ENCODE assay signal across 8 mouse cellular contexts in genomic region chr17:23829064-23829619, GRCm38 (mm10). TPM values are rescaled to one million over a fixed set of nuclear protein-coding genes. Genes with fewer than 3 reads are reported as not detected.
DNase-seq lines count a peak whose midpoint lies in the region; ATAC-seq lines count a peak whose summit lies in the region.

Elob (minus strand) TSS chr17:23829136.

- H3K27ac ChIP-seq in hindbrain, embryonic 16.5 days (ENCODE audit: low read depth, low read length) = peak within 1 kb of the TSS; percentile 90
- H3K27ac ChIP-seq in macrophage = peak within 1 kb of the TSS; percentile 80

- peaks cover 8% of the 10 kb centered on the region for H3K27me3 ChIP-seq in hindbrain, embryonic 16.5 days (replicated peaks; ENCODE audit: control insufficient read depth, insufficient read depth, low read length)

- H3K9me3 ChIP-seq in hindbrain, embryonic 16.5 days (ENCODE audit: control insufficient read depth, low read length) = no peaks in the 10 kb centered on the region

- under 1% methylated on average over 21 of the region's 42 CpGs for WGBS in hindbrain, embryonic 16.5 days
- WGBS in macrophage (ENCODE audit: missing documents) = under 1% methylated on average over 25 of the region's 42 CpGs

- peak within 1 kb of the TSS; percentile 84 for H3K4me2 ChIP-seq in hindbrain, embryonic 16.5 days (ENCODE audit: low read length)

- peaks cover 28% of the 10 kb centered on the region for H3K79me2 ChIP-seq in macrophage (ENCODE audit: inconsistent target)

- peaks cover 14% of the 10 kb centered on the region for H3K4me1 ChIP-seq in hindbrain, embryonic 16.5 days (ENCODE audit: control insufficient read depth, insufficient read depth, low read depth, low read length)

- peak within 1 kb of the TSS; percentile 79 for H3K4me3 ChIP-seq in hindbrain, embryonic 16.5 days (ENCODE audit: low read length)
- peak within 1 kb of the TSS; percentile 78 for H3K4me3 ChIP-seq in macrophage (ENCODE audit: inconsistent target)

- ATAC-seq in hindbrain, embryonic 16.5 days = peak; percentile 97

- H3K36me3 ChIP-seq in hindbrain, embryonic 16.5 days (ENCODE audit: control insufficient read depth, insufficient read depth, low read length) = peaks cover 16% of the 10 kb centered on the region
- H3K36me3 ChIP-seq in macrophage (ENCODE audit: inconsistent target) = peaks cover 8% of the 10 kb centered on the region

- DNase-seq in T-cell, adult 2 months (ENCODE audit: low spot score) = peak; percentile 85
- peak; percentile 86 to 88 for DNase-seq in cerebellum, postnatal 36 days
- DNase-seq in gastrocnemius, adult 18-20 months (ENCODE audit: low spot score) = peak; percentile 79
- peak; percentile 81 to 86 for DNase-seq in left cerebral cortex, adult 18-20 months (ENCODE audit: low spot score in 2 of 2)
- peak; percentile 87 for DNase-seq in right cerebral cortex, adult 18-20 months
- peak; percentile 69 for DNase-seq in urinary bladder, postnatal 25 days (ENCODE audit: low spot score)

- peak within 1 kb of the TSS; percentile 75 for H3K9ac ChIP-seq in hindbrain, embryonic 16.5 days (ENCODE audit: low read depth, low read length)

RNA-seq across cellular contexts. Expression of gene Elob, which starts in this region (rescaled TPM):
- total RNA-seq in gastrocnemius, adult 18-20 months (2021) = 100 to 1,000 TPM; 394 to 418 TPM
- 1,167 and 1,245 TPM in 2 replicates for polyA plus RNA-seq in hindbrain, embryonic 16.5 days (2015; fragmentation: Nextera tagmentation; extraction: Ambion mirVana)
- 100 to 1,000 TPM; 359 to 364 TPM for total RNA-seq in left cerebral cortex, adult 18-20 months (2021)
- total RNA-seq in macrophage (2018; cell fraction: chromatin; rRNA removed) = 10 to 100 TPM in 21 of 26 experiments, 1 to 10 TPM in 5; 4.0 to 76.4 (median 21.7) TPM
- 100 to 1,000 TPM; 251 to 388 (median 301) TPM for total RNA-seq in macrophage (2018; cell fraction: cytosol; rRNA removed)
- total RNA-seq in macrophage (2018; cell fraction: nucleus; rRNA removed) = 10 to 100 TPM; 20.3 to 73.8 (median 44.1) TPM
- 177 to 422 TPM (median 330 TPM) in 3 replicates for polyA plus RNA-seq in macrophage (2018)

Comparison
In these comparisons a context has a peak if more than half of its experiments do, and no peak if none do; other contexts are left out.
1. Peak in every context shown above with its lines: DNase-seq, ATAC-seq, H3K4me3 ChIP-seq and H3K27ac ChIP-seq.